Mouse (Mus musculus): ENCODE results near the gene Dhodh.

Gene Dhodh

GRCm38 (mm10) chr8:109584830-109585229 lies 23.6 kb downstream of the Dhodh start:
- no peak for DNase-seq

DNA sequence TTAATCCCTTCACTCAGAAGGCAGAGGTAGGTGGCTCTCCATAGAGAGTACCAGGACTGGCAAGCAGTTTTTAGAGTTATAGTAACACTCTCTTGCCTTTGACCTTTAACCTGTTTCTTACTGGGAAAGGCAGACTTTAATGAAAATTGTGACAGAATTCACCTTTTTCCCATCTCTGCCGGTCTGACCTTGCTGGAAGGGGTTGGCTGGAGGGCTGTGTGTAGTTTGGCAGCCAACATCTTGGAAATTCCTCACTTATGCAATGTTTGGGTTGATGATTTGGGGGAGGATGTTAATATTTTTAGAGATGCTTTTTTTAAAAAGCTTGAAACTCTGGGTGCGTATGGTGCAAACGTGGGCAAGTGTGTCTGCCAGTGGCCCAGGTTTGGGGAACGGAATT lies 24.2 kb downstream of the Dhodh start:
- DNase-seq, result no peak

DNA sequence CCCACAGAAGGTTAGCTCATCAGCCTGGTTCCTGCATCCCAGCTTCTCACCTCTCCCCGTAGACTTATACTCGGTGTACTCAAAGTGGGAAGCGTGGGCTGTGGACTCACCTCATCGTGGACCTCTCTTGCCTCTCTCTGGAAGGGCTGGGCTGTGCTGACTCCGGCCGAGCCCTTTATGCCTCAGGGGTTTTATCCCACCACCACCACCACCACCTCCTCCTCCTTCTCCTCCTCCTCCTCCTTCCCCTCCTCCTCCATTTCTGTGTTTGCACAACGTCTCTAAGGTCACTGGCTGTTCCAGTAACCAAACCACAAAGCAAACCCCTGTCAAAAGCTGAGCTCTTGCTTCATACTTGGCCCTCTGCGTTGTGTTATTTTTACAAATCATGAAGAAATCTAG lies 29.6 kb downstream of the Dhodh start, which contains the start of gene Hp:
Hp (minus strand) TSS at position 273 of the 402 bp plus-strand sequence.
- no peak for DNase-seq

DNA sequence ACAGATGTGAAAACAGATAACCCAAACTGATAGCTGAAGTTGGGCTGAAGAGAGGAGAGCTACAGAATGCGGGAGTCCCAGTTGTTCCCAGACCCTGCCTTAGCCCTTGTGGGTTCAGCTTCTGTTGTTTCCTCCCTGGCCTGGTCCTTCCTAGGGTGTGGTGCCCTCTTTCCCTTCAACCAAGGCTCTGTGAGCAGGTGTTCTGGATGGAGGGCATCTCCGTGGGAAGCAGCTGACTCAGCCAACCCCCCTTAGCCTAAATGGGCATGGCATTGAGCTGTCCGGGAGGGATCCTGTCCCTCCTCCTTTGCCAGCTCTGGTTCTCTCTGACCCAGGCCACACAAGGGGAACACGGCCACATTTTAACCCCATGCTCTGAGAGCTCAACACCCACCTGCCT lies 32.2 kb downstream of the Dhodh start:
- no peak for DNase-seq

DNA sequence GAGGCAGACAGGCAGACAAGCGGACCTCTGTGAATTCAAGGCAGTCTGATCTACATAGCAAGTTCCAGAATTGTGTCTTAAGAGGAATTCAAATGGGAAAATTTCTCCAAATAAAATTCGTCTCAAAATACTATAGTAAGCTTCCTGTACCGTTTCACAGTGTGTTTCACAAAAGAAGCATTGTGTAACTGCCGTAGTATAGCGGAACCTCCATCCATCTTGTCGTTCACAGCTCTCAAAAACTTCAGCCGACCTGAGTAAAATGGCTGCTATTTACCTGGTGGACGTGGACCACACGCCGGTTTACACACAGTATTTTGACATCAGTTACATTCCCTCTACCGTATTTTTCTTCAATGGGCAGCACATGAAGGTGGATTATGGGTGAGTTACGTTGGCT lies 37.3 kb downstream of the Dhodh start:
- DNase-seq, result no peak

GRCm38 (mm10) chr8:109565498-109566333 lies 42.8 kb downstream of the Dhodh start, which contains the start of the genes Dhx38 and Txnl4b:
Dhx38 (minus strand) TSS chr8:109565861.
Txnl4b (plus strand) TSS chr8:109565892.
- peak; percentile 99 for DNase-seq

DNA sequence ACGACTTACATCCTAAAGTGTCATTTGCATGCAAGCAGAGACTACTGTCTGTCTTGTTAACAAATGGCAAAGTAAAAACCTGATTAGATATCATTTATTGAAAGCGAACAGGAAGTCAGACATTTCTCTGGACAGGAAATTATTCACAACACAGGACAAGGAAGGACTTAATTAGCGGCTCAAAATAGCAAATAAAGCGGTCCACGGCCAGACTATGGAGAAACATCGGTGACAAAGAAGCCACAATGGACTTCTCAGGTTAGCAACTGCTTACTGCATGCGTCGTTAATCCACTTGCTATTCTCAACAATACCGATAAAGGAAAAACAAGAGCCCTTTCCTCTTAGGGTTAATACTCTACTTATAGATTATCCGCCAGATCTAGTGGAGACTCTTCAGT lies 43.7 kb downstream of the Dhodh start:
- DNase-seq, result no peak

GRCm38 (mm10) chr8:109563881-109564280 lies 44.6 kb downstream of the Dhodh start:
- no peak for DNase-seq

- no peak for DNase-seq
Observed at GRCm38 (mm10) chr8:109551663-109552062, 56.8 kb downstream of the Dhodh start.

GRCm38 (mm10) chr8:109544049-109544448 lies 64.4 kb downstream of the Dhodh start:
- no peak for DNase-seq

GRCm38 (mm10) chr8:109542748-109543519 lies 65.5 kb downstream of the Dhodh start:
- no peak for DNase-seq

DNA sequence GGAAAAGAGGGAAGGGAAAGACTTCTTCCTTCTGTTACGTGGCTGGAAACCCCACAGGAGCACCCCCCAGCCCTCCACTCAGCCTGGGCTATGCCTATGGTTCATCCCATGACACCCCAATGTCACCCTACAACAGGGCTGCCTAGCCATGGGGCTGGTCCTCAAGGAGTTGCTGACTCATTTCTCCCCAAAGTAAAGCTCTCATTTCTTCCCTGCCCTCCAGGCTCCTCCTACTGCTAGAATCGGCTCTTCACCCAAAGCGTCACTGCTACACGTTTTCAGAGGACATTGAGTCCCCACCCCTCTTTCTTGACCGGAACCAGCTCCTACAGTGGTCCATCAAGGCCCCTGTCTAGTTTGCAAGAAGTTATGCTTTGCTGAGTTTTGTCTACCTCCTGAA lies 66.3 kb downstream of the Dhodh start:
- DNase-seq, result no peak

All from kidney, adult 18-20 months (tissue).